Mouse (Mus musculus) megakaryocyte-erythroid progenitor cell, adult 5-6 weeks (primary cell): ENCODE measurements around the gene Rmnd5b. TPM values are rescaled to one million over a fixed set of nuclear protein-coding genes. Genes with fewer than 3 reads are reported as not detected.
"Not testable (repeated sequence)": the region's sequence is repeated elsewhere in the genome, so short reads cannot be mapped to it uniquely, and the experiment has no call there.

Source experiments
- ATAC-seq: replicated peaks from 2 replicates; pipeline ENCODE4 v1.8.0; 2016; ENCODE audit warnings: mild to moderate bottlenecking, inconsistent platforms; ENCODE audit not compliant: severe bottlenecking, poor library complexity, low FRiP score, low TSS enrichment
- total RNA-seq, 2 experiments: library from RNA; stranded (forward) in 1 of 2; stranded (reverse) in 1 of 2; fragments of 200-1000, 215-1000 nt in 1 of 2; fragments of >200 nt in 1 of 2; fragmentation: Nextera tagmentation in 1 of 2; gene quantifications; 2 replicates each; pipeline ENCODE4 v1.2.3; 2014 to 2017

Rmnd5b gene
- 37.0 TPM in 2 replicates for total RNA-seq (2014; fragmentation: Nextera tagmentation)
- 9.5 and 17.6 TPM in 2 replicates for total RNA-seq (2017)

DNA sequence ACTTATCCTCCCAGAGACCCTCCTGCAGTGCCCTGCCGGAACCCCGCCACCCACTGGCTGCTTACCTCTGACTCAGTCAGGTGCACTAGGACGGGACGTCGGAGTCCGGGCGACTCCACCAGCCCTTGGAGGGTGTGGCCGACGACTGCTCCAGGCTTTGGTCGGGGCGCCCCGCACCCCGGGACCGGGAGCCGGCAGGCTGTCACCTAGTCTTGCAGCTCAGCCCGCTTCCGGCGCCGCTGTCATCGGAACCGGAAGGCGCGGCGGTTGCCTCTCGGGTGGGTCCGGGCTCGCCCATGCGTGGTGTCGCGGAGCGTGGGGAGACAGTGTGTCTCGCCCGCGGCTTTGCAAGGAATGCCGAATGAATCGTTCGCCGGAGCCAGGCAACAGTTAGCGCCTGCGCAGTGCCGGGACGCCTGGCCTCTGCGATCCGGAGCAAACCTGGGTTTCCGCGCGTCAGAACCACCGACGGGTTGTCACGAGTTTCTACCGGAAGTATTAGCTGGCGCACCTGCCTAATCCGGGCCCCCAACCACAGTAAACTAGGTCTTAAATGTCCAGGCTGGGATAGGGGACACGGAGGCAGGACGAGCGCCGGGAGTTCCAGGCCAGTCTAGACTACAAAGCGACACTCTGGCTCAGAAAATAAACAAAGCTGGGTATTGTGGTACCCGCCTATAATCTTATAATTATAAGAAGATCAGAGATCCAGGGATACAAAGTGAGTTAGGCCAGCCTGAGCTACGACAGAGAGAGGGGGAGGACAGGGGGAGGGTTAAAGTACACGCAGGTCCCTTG, at the start of gene Rmnd5b:
Rmnd5b (minus strand) TSS at position 372 of the 798 bp plus-strand sequence.
- ATAC-seq: peak; percentile 61

DNA sequence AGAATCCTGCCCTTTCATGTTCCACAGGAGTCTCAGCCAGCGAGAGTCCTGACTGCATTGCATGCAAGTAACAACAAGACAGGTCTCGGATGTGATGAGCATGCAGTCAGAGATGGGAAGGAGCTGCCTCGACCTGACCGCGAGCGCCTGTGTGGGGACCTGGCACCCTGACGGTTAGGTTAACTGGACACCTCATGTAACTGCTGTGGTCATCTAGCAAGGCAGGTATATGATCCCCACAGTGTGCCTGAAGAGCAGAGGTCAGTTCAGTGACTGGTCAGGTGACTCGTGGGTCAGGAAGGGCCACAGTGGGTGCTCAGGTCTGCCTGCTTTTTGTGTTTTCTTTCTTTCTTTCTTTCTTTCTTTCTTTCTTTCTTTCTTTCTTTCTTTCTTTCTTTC, 46.3 kb upstream of the Rmnd5b start:
- peak; percentile 45; the same call in 1 of the 2 replicates for ATAC-seq

DNA sequence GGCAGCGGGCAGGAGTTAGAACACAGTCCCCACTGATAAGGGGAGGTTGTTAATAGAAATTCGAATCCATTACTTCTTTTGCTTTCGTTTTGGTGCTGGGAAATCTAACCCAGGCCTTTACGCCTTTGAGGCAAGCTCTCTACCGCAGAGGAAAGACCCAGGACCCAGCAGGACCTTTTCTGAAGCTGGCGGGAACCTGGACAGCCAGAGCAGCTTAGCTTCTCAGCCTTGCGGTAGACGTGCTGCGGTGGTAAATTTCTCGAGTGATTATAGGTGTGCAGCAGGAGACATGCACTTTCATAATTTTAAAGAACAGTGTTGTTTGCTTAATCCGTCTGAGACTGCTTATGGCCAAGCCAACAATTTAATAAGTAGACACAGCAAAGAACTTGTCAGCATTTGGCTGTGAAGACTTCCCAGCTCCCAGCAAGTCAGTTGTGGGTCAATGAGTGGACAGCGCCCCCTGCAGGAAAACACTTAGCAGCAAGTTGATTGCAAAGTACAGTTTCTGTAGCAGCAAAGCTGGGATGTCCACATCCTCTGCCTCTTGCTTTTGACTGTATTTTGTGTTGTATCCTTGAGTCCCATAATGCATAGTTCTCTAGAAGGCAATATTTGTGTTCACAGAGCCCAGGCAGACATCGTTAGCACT, 45.8 kb upstream of the Rmnd5b start:
- peak; percentile 90 for ATAC-seq

DNA sequence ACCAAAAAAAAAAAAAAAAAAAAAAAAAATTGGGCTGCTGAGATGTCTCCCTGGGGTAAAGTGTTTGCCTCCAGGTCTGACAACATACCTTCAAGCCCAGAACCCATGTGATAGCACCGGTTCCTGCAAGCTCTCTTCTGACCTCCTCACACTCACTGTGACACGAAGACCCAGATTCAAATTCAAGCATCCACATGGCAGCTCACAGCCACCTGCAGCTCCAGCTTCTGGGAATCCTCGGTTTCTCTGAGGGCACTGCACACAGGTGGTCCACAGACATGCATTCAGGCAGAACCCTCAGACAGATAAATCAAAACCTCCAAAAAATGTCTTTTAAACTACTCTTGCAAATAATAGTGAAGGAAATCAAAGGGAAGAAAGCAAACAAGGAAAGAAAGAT, 43.8 kb upstream of the Rmnd5b start:
- no peak for ATAC-seq

DNA sequence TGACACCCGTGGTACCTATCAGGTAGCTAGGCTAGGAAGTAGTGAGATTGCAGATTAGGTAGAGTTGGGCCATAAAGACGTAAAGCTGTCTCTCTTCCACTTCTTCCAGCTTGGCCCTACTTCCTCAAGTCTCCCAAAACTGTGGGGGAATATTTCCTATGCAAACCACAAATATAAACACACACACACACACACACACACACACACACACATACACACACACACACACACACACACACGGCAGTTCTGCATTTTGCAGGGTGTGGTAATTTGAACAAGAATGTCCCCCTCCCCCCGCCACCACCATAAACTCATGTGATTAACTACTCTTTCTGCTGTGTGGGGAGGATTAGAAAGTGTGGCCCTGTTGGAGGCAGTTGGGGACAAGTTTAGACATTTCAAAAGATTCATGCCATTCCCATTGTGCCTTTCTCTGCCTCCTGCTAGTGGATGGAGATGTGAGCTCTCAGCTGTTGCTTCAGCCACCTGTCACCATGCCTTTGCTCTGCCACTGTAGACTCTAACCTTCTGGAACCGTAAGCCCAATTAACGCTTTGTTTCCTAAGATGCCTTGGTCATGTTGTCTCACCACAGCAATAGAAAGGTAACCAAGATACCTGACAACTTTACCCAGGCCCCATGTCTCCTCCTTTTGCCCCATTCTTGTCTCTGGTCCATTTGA, 42.2 kb upstream of the Rmnd5b start:
- ATAC-seq: no peak

DNA sequence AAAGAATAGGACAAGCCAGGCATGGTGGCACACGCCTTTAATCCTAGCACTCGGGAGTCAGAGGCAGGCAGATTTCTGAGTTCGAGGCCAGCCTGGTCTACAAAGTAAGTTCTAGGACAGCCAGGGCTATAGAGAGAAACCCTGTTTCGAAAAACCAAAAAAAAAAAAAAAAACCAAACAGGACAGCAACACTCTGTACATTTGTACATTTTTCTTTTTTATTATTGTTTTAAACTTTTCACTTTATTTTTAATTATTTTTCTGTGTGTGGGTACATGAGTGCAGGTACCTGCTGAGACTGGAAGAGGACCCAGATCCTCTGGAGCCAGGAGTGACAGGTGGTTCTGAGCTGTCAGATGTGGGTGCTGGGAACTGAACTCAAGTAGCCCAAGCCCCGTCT, 39.7 kb upstream of the Rmnd5b start:
- no peak for ATAC-seq

DNA sequence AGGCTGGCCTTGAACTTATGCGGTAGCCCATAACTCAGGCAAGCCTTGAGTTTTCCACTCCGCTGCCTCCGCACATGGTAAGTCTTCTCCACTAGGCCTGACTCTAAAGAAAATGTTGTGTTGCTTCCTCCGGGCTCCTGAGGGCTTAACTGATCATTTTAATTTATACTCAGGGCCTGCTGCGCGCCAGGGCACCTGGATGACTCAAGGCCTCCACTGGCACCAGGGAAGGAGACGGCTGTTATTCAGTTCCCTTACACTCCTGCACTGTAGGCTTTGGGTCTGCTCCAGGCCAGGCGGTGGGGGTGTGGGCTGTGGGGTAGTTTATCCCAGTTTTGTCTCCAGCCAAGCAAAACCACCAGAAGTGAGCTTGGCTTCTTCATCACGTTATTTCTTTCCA, 37.6 kb upstream of the Rmnd5b start:
- no peak for ATAC-seq

DNA sequence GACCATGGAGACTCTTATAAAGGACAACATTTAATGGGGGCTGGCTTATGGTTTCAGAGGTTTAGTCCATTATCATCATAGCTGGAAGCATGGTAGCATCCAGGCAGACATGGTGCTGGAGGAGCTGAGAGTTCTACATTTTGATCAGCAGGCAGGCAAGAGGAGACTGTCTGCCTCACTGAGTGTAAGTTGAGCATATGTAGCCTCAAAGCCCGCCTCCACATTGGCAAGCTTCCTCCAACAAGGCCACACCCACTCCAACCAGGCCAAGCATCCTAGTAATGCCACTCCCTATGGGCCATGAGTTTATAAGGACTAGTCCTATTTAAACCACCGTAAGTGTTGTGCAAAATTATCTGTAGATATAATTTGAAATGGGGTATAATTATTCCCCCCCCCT, 35.7 kb upstream of the Rmnd5b start:
- ATAC-seq: no peak

DNA sequence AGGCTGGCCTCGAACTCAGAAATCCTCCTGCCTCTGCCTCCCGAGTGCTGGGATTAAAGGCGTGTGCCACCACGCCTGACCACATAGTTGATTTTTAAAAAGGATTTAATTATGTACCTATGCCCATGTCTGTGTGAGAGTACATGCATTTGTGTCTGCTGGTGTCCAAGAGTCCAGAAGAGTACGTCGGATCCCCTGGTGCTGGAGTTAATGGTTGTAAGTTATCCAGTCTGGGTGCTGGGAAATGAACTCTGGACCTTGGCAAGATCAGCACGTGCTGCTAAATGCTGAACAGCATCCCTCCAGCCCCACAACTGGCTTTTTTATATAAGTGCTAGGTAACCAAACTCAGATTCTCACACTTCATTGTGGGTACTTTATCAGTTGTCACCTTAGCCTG, 35.1 kb upstream of the Rmnd5b start:
- ATAC-seq: no peak

DNA sequence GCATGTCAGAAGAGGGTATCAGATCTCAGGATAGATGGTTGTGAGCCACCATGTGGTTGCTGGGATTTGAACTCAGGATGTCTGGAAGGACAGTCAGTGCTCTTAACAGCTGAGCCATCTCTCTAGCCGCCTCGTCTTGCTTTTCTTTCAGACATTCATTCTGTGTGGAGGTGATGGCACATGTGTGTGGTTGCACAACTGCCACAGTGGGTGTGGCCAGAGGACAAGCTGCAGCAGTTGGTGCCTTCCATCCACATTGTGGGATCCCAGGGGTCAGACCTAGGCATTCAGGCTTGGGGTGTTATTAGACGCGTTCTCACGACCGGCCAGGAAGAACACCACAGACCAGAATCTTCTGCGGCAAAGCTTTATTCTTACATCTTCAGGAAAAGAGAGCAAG, 29.1 kb upstream of the Rmnd5b start:
- ATAC-seq: not testable (repeated sequence)

DNA sequence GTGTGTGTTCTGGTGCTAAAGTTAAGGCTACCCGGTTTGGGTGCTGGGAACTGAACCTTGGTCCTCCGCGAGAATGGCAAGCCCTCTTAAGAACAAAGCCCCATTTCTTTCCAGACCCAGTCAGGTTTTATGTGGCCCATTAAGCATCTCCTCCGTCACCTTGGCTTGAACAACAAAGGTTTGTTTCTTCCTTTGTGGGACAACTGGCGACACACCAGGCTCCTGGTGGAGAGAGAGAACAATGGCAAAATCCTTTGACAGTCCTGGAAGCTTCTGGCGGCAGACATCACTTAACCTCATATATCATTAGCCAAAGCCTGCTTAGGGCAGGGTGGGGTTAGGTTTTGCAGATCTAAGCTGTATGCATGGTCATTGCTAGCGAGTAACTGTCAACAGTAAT, 26.9 kb upstream of the Rmnd5b start:
- no peak for ATAC-seq

DNA sequence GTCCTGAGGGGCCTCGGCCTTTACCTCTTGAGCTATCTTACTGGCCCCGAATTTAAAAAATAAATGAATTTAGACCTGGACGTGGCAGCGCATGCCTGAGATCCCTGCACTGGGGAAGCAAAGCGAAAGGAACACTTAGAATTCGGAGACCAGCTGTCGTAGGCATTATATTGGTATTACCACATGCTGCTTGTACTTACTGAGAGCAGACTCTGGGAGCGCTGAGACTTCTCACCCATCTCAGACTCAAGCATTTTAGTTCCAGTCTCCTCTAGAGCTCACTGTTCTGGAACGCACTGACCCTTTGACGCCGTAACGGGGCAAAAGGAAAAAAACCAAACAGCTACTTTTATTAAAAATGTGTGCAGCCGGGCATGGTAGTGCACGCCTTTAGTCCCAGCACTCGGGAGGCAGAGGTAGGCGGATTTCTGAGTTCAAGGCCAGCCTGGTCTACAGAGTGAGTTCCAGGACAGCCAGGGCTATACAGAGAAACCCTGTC, 26.2 kb upstream of the Rmnd5b start:
- no peak for ATAC-seq

DNA sequence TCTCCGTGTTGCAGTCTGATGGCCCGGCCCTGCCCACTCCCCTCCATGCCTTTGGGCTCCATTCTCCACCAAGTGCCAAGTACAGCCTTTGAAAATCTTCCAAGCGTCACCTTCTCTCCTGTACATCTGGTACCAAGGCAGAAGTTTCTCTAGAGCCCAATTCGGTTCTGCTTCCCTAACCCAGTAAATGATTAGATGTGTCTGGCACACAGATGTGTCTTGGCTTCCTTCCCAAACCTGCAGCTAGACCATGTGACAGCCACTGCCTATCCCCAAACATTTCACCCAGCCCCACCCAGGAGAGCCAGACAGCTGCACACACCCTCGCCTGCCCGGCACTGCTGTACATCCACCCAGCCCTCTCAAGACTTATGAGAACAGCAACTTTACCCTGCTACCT, 23.0 kb upstream of the Rmnd5b start:
- ATAC-seq: peak; percentile 98

DNA sequence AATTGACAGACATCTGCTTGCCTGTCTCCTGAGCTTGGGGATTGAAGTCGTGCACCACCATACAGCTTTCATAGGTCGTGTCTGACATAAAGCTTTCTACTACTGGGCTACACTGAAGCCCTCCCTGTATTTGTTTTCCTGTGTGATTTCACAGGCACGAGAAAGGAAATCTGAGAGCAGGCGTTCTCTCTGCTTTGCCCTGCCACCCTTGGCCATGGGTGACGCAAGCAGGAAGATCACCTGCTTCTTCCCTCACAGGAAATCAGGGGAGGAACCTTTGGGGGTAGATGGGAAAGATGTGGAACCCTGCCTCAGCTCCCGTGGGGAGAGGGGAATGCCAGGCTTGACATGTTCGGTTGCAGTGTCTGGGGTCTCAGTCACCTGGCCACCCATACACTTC, 22.6 kb upstream of the Rmnd5b start:
- no peak for ATAC-seq

DNA sequence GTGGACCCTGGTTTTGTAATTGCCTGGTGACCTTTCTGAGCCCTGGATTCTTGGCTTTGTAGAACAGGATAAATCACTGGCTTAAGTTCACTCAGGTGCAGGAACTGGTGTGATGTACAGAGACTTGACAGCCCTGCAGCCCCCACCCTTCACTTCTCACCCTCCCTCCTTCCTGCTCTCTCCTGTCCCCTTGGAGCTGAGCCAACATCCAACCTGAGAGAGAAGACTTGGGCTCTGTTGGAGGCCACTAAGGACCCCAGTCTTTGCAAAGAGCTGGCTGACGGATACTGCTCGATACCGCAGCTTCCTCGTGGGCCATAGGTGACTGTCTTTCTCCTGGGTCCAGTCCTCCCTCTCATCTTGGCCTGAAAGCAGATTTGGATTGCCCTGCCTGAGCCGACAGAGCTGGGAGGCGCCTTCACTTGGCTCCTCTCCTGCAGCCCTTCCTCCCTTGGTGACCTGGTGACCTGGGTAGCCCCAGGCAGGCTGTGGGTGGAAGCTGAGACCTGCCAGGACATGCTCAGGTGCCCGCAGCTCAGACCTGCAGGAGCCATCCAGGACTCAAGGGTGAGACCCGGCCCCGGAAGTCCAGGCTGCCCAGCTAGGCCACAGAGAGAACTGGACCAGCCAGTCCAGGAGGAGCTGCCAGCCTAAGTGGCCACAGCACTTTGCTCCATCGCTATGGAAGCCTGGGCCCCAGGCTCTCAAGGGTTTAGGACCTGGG, 21.3 kb upstream of the Rmnd5b start:
- no peak for ATAC-seq

DNA sequence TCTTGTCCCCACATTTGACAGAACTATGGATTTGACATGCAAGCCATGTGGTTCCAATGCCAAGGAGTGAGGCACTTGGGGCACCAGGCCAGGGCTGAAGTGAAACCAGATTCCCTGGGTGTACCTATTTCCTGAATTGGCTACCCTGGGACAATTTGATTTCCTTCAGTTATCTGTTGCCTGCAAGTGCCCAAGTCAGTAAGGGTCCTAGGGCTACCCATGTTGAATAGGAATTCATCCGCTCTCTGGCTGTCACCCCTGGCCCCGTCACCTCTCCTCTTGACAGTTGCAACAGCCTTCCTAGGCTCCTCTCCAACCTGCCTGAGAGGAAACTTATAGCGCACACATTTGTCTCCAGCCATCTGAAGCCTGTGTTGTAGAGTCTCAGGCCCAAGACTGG, 19.2 kb upstream of the Rmnd5b start:
- ATAC-seq: no peak

DNA sequence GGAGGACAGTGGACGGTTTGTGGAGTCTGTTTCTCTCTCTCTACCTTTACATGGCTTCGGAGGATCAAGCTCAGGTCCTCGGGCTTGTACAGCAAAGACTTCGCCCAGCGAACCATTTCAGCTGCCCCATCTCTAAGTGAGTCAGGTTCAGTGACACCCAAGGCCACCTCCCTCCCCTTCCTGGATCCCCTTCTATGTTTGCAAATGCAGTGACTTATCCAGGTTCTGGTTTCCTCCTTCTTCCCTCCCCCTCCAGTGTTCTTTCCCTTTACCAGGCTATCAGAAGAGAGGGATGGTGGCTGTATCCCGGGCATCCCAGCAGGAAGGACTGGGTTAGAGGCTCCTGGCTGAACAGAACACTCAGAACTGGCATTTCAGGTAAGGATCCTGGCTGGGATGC, 18.0 kb upstream of the Rmnd5b start:
- no peak for ATAC-seq

DNA sequence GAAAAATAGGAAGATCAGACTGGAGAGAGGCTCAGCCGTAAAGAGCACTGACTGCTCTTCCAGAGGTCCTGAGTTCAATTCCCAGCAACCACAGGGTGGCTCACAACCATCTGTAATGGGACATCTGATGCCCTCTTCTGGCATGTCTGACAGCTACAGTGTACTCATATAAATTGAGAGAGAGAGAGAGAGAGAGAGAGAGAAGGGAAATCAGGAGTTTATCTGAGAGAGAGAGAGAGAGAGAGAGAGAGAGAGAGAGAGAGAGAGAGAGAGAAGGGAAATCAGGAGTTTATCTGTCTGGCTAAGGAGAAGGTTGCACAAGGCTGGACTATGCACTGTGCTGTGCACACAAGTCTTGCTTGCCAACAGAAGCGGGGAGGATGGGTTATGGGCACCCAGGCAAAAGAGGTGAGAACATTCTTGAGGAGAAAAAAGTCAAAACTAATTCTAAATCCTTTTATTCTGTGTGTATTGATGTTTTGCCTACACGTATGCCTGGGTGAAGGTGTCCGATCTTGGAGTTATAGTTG, 17.3 kb upstream of the Rmnd5b start:
- ATAC-seq: no peak

DNA sequence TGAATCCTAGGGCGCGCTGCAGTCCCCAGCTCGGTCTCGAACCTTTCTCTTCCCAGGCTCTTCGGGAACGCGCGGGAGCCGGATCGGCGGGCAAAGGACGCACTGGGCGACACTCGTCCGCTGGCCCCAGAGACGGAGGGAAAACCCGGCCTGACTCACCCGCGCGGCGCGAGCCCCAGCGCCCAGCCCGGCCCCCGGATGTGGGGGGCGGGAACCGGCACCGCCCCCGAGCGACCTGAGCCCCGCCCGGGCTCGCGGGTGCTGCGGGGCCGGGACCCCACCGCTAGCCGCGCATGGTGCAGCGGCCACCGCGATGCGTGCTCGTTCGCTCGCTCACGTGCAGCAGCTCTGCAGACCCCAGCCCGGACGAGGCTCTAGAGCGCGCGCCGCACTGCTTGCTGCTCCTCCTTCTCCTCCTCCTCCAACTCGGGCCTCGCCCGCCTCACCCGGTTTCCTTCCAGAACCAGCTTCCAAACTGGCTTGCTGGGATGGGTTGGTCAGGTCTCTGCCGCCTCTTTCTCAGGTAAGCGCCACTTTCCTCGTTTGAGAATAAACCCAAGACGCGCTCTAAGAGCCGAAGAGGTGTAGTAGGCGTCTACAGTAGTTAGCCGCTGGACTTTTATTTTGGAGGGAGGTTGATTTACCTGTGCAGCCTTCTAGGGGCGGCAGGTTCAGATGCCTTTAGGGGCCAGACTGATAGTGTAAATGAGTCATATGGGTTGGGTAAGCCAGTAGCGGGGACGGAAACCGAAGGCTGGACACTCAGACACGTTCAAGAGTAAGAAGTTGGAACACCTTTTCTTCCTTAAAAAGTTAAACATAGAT, 15.2 kb upstream of the Rmnd5b start, which contains the start of the genes N4bp3 and D930048N14Rik:
N4bp3 (minus strand) TSS at position 152 of the 825 bp plus-strand sequence.
D930048N14Rik (plus strand) TSS at position 264 of the 825 bp plus-strand sequence.
- ATAC-seq: peak; percentile 18; the same call in 1 of the 2 replicates
